Mouse (Mus musculus): Measurements from ENCODE around the gene Alk.

DNA sequence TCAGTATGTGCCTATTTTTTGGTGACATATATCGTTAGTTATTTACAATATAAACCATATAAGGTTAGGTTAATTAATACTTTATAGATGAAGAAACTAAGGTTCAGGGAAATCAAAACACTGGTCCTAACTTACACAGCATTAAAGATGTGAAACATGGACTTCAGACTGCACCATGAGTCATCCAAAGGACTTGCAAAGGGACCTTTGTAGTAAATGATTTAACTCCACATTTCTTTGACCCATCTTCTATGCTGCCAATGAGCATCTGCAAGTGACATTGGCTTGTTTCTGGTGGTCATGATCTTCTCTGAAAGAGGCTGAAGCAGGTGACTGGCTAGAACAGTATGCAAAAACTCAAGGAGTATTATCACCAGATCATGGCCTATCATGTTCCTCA, 482.8 kb downstream of the Alk start:
- TF ChIP-seq CTCF (IDR thresholded peaks at IDR 0.05; ENCODE audit: insufficient read depth, low read depth, low read length) (no peak), POLR2A (IDR thresholded peaks at IDR 0.05; ENCODE audit: insufficient read depth, low read depth, low read length) (no peak)
